Mouse (Mus musculus): Measurements from ENCODE around the gene Slc35c2. TPM values are rescaled to one million over a fixed set of nuclear protein-coding genes. Genes with fewer than 3 reads are reported as not detected.
A peak's percentile ranks its signal among the peaks of the same experiment; 100 is the strongest.

The Slc35c2 gene
- polyA plus RNA-seq, 1 experiment from 2014 or later = 199 TPM

GRCm38 (mm10) chr2:165304819-165305218 lies 17.1 kb upstream of the Slc35c2 start:
- Histone ChIP-seq H3K27me3 (replicated peaks; ENCODE audit: control insufficient read depth, insufficient read depth, low read length) (no peaks in the 10 kb centered on the region), H3K27ac (ENCODE audit: low read depth, low read length) (no peak overlapping the region), H3K4me2 (replicated peaks; ENCODE audit: low read depth) (no peak overlapping the region), H3K4me1 (replicated peaks; ENCODE audit: control insufficient read depth, insufficient read depth, low read length) (no peaks in the 10 kb centered on the region), H3K36me3 (ENCODE audit: control insufficient read depth, insufficient read depth) (peaks cover 82% of the 10 kb centered on the region), H3K9me3 (ENCODE audit: control insufficient read depth) (no peaks in the 10 kb centered on the region), H3K9ac (ENCODE audit: low read depth, low read length) (no peak overlapping the region), H3K4me3 (ENCODE audit: low read depth, low read length) (no peak overlapping the region)
- no peak for ATAC-seq
- TF ChIP-seq CTCF (IDR thresholded peaks at IDR 0.05; ENCODE audit: low read depth) = no peak
- WGBS = 89% methylated on average over 19 of the region's 19 CpGs

- 92% methylated on average over 6 of the region's 6 CpGs for WGBS
- Histone ChIP-seq H3K4me1 (replicated peaks; ENCODE audit: control insufficient read depth, insufficient read depth, low read length) (no peaks in the 10 kb centered on the region), H3K36me3 (ENCODE audit: control insufficient read depth, insufficient read depth) (peaks cover 89% of the 10 kb centered on the region), H3K9ac (ENCODE audit: low read depth, low read length) (no peak overlapping the region), H3K27ac (ENCODE audit: low read depth, low read length) (no peak overlapping the region), H3K9me3 (ENCODE audit: control insufficient read depth) (no peaks in the 10 kb centered on the region), H3K4me2 (replicated peaks; ENCODE audit: low read depth) (no peak overlapping the region), H3K27me3 (replicated peaks; ENCODE audit: control insufficient read depth, insufficient read depth, low read length) (no peaks in the 10 kb centered on the region), H3K4me3 (ENCODE audit: low read depth, low read length) (no peak overlapping the region)
- TF ChIP-seq CTCF (IDR thresholded peaks at IDR 0.05; ENCODE audit: low read depth) = no peak
- no peak for ATAC-seq
Observed at GRCm38 (mm10) chr2:165303354-165304012, 15.8 kb upstream of the Slc35c2 start.

- H3K27me3 ChIP-seq (replicated peaks; ENCODE audit: control insufficient read depth, insufficient read depth, low read length) = no peaks in the 10 kb centered on the region
- no peak for ATAC-seq
- no peaks in the 10 kb centered on the region for H3K4me1 ChIP-seq (replicated peaks; ENCODE audit: control insufficient read depth, insufficient read depth, low read length)
- no peaks in the 10 kb centered on the region for H3K9me3 ChIP-seq (ENCODE audit: control insufficient read depth)
- H3K9ac ChIP-seq (ENCODE audit: low read depth, low read length) = no peak overlapping the region
- no peak for TF ChIP-seq CTCF (IDR thresholded peaks at IDR 0.05; ENCODE audit: low read depth)
- no peak overlapping the region for H3K4me3 ChIP-seq (ENCODE audit: low read depth, low read length)
- no peak overlapping the region for H3K4me2 ChIP-seq (replicated peaks; ENCODE audit: low read depth)
- H3K27ac ChIP-seq (ENCODE audit: low read depth, low read length) = no peak overlapping the region
- peaks cover 94% of the 10 kb centered on the region for H3K36me3 ChIP-seq (ENCODE audit: control insufficient read depth, insufficient read depth)
- WGBS = 62% methylated on average over 3 of the region's 3 CpGs
Observed at GRCm38 (mm10) chr2:165301409-165301808, 13.7 kb upstream of the Slc35c2 start.

GRCm38 (mm10) chr2:165300885-165301284 lies 13.2 kb upstream of the Slc35c2 start:
- WGBS = 89% methylated on average over 6 of the region's 6 CpGs
- H3K4me3 ChIP-seq (ENCODE audit: low read depth, low read length) = no peak overlapping the region
- H3K4me2 ChIP-seq (replicated peaks; ENCODE audit: low read depth) = no peak overlapping the region

GRCm38 (mm10) chr2:165300424-165300823 lies 12.8 kb upstream of the Slc35c2 start:
- no peak for ATAC-seq
- peaks cover 99% of the 10 kb centered on the region for H3K36me3 ChIP-seq (ENCODE audit: control insufficient read depth, insufficient read depth)

More at GRCm38 (mm10) chr2:165300885-165301284, 13.2 kb upstream of the Slc35c2 start:
- Histone ChIP-seq H3K27me3 (replicated peaks; ENCODE audit: control insufficient read depth, insufficient read depth, low read length) (no peaks in the 10 kb centered on the region), H3K9me3 (ENCODE audit: control insufficient read depth) (no peaks in the 10 kb centered on the region), H3K9ac (ENCODE audit: low read depth, low read length) (no peak overlapping the region), H3K4me1 (replicated peaks; ENCODE audit: control insufficient read depth, insufficient read depth, low read length) (no peaks in the 10 kb centered on the region), H3K36me3 (ENCODE audit: control insufficient read depth, insufficient read depth) (peaks cover 96% of the 10 kb centered on the region), H3K27ac (ENCODE audit: low read depth, low read length) (no peak overlapping the region)
- no peak for TF ChIP-seq CTCF (IDR thresholded peaks at IDR 0.05; ENCODE audit: low read depth)
- ATAC-seq = no peak

GRCm38 (mm10) chr2:165297429-165297828 lies 9.8 kb upstream of the Slc35c2 start:
- Histone ChIP-seq H3K4me2 (replicated peaks; ENCODE audit: low read depth) (no peak overlapping the region), H3K27me3 (replicated peaks; ENCODE audit: control insufficient read depth, insufficient read depth, low read length) (no peaks in the 10 kb centered on the region), H3K4me3 (ENCODE audit: low read depth, low read length) (no peak overlapping the region), H3K4me1 (replicated peaks; ENCODE audit: control insufficient read depth, insufficient read depth, low read length) (no peaks in the 10 kb centered on the region), H3K9ac (ENCODE audit: low read depth, low read length) (no peak overlapping the region), H3K36me3 (ENCODE audit: control insufficient read depth, insufficient read depth) (peaks cover 92% of the 10 kb centered on the region), H3K9me3 (ENCODE audit: control insufficient read depth) (no peaks in the 10 kb centered on the region), H3K27ac (ENCODE audit: low read depth, low read length) (peak overlapping the region; percentile 82)
- TF ChIP-seq CTCF (IDR thresholded peaks at IDR 0.05; ENCODE audit: low read depth) = no peak
- ATAC-seq = peak; percentile 83
- WGBS = 63% methylated on average over 11 of the region's 11 CpGs

More at GRCm38 (mm10) chr2:165300424-165300823, 12.8 kb upstream of the Slc35c2 start:
- H3K4me1 ChIP-seq (replicated peaks; ENCODE audit: control insufficient read depth, insufficient read depth, low read length) = no peaks in the 10 kb centered on the region
- H3K9me3 ChIP-seq (ENCODE audit: control insufficient read depth) = no peaks in the 10 kb centered on the region
- H3K4me2 ChIP-seq (replicated peaks; ENCODE audit: low read depth) = no peak overlapping the region
- no peaks in the 10 kb centered on the region for H3K27me3 ChIP-seq (replicated peaks; ENCODE audit: control insufficient read depth, insufficient read depth, low read length)
- no peak for TF ChIP-seq CTCF (IDR thresholded peaks at IDR 0.05; ENCODE audit: low read depth)
- 86% methylated on average over 8 of the region's 8 CpGs for WGBS
- H3K4me3 ChIP-seq (ENCODE audit: low read depth, low read length) = no peak overlapping the region
- no peak overlapping the region for H3K27ac ChIP-seq (ENCODE audit: low read depth, low read length)
- H3K9ac ChIP-seq (ENCODE audit: low read depth, low read length) = no peak overlapping the region
